Mouse (Mus musculus) neural tube, embryonic 13.5 days (tissue): ENCODE results near the gene Jade1. TPM values are rescaled to one million over a fixed set of nuclear protein-coding genes. Genes with fewer than 3 reads are reported as not detected.

Experiments
- polyA plus RNA-seq: library from polyadenylated mRNA; unstranded; fragments of >200 nt; fragmentation: Nextera tagmentation; extraction: Ambion mirVana; gene quantifications from 2 replicates; pipeline ENCODE4 v1.2.1, GENCODE M21; 2015

Jade1 gene
- polyA plus RNA-seq, 1 experiment from 2014 or later: 10.4 TPM

Other genes with a start within 250 kb of the Jade1 start
- gene Sclt1, start 186.8 kb downstream of the Jade1 start, polyA plus RNA-seq: 21.4 and 22.5 TPM in 2 replicates
- 11.5 and 12.5 TPM in 2 replicates for gene D3Ertd751e, start 186.9 kb downstream of the Jade1 start, polyA plus RNA-seq